Mouse (Mus musculus) urinary bladder, postnatal 10 days (tissue): Measurements from ENCODE around the gene Rab28.

Experiments used
- DNase-seq: peaks from one replicate; pipeline ENCODE4 v3.0.0; 2022; ENCODE audit warnings: low spot score

The Rab28 gene

DNA sequence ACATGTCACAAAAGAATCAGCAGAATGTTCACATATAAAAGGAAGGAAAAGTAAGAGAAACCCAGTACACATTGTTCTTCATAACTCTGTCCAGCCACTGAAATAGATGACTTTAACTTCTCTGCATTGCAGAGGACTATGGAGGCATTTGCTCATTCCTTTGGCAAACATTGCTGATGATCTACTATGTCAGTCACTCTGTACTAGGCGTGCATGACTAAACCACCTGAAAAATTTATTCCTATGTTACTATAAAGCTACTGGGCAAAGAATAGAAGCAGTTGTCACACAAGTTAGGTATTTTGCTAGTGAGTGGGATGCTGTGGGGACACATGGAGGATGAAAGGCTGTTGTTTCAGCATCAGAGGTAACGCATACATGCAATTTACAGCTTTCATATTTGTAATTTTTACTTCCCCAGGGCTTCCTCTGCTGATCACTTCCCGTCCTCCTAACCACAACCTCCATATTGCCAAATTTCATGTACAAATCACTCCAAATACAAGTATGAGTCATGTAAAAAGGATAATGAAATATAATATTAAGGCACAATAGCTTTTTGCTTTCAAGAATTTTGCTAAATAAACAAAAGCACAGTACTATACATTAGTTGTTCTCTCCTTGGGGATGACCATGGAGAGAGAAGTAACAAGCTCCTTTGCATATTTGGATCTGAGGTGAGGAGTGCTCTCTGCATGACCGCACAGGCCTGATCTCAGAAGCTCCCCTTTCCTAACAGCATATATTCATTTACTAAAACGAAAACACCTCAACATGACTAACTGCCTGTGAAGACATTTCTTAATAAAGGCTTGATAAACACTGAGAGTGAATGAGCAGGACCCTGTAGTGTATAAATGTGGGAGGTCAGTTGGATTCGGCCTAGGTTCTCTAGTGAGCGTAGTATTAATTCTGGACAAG is 80.5 kb downstream of the Rab28 start:
- DNase-seq, result no peak

DNA sequence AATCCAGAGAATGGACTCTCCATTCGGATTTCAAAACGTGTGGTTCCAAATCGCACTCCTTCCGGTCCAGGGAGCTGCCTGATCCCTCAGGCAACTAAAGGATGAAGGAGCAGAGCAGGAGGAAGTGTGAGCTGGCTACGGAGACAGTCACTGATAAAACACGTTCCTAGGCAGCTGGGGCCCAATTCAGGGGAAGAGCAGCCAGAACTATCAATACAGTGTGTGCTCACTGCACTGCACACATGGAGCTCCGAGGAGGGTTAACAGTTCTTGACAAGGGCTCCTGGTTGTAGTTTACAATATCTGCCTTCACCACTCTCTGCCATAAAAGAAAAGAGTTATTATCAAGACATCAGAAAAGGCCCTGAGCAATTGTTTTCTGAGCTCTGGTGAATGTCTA is 82.4 kb downstream of the Rab28 start:
- no peak for DNase-seq

DNA sequence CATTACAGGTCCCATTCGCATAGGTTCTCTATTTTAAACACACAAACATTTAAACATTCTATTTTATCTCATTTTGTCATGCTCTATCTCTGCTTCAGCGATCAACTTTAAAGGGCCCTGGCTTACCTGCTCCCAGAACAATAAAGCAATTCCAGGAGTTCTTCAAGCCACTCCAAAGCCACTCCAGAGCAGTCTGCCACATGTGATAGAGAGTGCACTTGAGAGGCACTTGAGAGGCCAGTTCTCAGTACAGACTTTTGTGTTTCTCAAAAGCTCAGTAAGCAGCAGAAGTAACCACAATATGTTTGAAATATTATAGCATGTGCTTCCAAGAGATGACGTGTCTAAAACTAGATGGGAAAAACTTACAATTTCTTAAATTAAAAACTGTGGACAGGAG is 86.2 kb downstream of the Rab28 start:
- no peak for DNase-seq

GRCm38 (mm10) chr5:41618966-41619365 is 89.0 kb downstream of the Rab28 start:
- DNase-seq, result no peak

- DNase-seq, result no peak
Measured at GRCm38 (mm10) chr5:41610447-41611030, 97.4 kb downstream of the Rab28 start.

GRCm38 (mm10) chr5:41596242-41597117 is 111.5 kb downstream of the Rab28 start:
- no peak for DNase-seq

GRCm38 (mm10) chr5:41595199-41595598 is 112.8 kb downstream of the Rab28 start:
- DNase-seq, result no peak

DNA sequence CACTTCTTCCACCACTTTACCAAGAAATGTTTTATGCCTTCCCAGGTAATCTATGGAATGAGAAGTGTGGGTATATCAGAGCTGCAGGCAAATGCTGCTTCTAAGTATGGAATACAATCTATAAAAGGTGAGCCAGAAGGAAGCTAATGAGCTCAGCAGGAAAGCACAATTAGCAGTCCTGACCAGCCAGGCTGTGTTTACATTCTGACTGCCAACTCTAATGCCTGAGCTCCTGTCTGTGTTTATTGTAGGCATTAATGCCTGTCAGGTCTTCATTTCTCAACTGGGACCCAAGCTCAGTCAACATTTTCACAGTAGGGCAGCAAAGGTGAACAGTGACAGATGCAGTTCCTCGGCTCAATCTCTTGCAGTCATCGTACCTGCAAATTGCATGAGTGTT is 129.9 kb downstream of the Rab28 start:
- DNase-seq, result no peak
